Mouse (Mus musculus): ENCODE measurements around the gene Tmub1.
"Not testable (repeated sequence)": the region's sequence is repeated elsewhere in the genome, so short reads cannot be mapped to it uniquely, and the experiment has no call there.

The Tmub1 gene

DNA sequence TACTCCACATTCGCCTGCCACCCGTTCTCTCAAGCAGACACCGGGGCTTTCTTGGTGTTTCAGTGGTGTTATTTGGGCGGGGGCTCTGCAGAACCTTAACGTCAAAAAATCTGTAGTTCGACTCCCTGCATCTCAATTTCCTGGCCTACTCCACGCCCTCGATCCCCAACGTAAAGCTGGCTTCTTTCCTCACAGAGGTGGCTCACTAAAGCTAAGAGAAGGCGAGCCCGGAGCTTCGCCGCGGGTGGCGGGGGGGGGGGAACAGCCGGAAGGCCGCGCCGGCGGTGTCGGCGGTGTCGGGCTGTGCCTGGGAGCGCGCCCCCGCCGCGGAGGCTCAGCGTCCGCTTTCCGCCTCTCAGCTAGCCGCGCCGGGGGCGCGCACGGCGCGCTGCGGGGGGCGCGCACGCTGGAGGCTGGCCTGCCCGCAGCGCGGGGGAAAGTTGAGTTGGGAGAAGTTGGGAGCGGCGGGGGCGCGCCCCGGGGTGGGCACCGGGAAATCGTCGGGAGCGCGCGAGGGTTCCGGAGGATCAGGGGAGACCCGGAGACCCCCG is 22.7 kb downstream of the Tmub1 start:
- DNase-seq (ENCODE audit: low read depth in 2 of 2, low spot score in 2 of 2): peak; percentile 62 to 75

DNA sequence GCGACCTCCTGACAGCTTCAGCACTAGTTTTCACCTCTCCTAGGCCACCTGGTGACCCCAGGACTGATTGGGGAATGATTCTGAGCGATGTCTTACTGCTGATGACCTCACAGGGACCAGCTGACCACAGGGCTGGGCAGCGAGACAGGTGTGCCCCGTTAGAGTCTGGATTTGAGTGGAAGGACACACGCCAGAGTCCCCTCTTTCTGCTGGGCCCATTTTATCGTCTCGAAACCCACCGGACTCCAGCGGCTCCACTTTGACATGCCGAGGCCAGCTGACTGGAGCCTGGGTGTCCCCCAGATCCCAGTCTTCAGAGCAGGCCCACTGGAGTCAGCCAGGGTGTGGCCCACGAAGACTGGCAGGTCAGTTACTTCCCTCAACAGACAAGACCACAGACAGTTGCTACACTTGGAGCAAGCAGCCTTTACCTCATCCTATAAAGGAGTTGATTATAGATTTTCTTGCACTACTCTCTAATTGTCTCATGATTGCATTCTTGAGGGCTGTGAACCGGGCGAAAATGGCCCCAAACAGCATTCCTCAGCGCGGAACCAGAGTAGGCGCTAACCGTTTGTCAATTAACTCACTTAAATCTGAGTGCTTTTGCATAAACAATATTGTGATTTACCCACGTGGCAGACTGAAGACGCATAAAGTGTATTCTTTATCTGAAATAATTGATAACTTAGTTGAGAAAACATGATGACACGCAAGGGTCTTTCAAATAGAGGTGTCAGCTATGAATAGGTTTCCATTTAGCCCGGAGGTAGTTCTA is 23.5 kb downstream of the Tmub1 start:
- DNase-seq (ENCODE audit: low read depth in 2 of 2, low spot score in 2 of 2): no peak

- DNase-seq (ENCODE audit: low read depth in 2 of 2, low spot score in 2 of 2): peak; percentile 94 to 97
These were observed 24.3 kb downstream of the Tmub1 start, which contains the start of the genes Cdk5 and Slc4a2 for GRCm38 (mm10) chr5:24423129-24424003. Gene Cdk5 (minus strand): TSS chr5:24423530. Gene Slc4a2 (plus strand): TSS chr5:24423837.

- no peak for DNase-seq (ENCODE audit: low read depth in 2 of 2, low spot score in 2 of 2)
These were observed 27.3 kb downstream of the Tmub1 start for GRCm38 (mm10) chr5:24420381-24420780.

DNA sequence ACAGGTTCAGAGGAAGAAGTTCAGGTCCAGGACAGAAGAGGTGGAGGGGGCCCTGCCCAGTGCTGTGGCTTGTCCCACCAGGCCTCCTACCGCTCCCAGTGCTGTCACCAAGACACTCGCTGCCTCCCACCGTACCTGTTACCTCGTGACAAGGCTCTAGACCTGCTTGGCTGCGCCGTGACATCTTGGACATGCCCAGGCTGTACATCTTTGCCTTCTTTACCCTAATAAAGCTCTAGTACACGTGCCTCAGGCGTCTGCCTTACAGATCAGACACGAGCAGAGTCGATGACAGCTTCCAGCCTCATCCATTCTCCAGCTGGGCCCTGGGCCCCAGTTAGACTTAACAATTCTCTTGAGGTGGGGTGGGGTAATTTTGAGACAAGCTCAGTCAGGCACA is 30.1 kb downstream of the Tmub1 start:
- DNase-seq (ENCODE audit: low read depth in 2 of 2, low spot score in 2 of 2): no peak

GRCm38 (mm10) chr5:24416222-24416736 is 31.4 kb downstream of the Tmub1 start:
- peak; percentile 68 to 78 for DNase-seq (ENCODE audit: low read depth in 2 of 2, low spot score in 2 of 2)

- DNase-seq (ENCODE audit: low read depth in 2 of 2, low spot score in 2 of 2): no peak
These were observed 33.7 kb downstream of the Tmub1 start for GRCm38 (mm10) chr5:24413938-24414337.

- no peak for DNase-seq (ENCODE audit: low read depth in 2 of 2, low spot score in 2 of 2)
These were observed 34.5 kb downstream of the Tmub1 start, which contains the start of gene Asic3 for GRCm38 (mm10) chr5:24413042-24413693. Gene Asic3 (plus strand): TSS chr5:24413392.

DNA sequence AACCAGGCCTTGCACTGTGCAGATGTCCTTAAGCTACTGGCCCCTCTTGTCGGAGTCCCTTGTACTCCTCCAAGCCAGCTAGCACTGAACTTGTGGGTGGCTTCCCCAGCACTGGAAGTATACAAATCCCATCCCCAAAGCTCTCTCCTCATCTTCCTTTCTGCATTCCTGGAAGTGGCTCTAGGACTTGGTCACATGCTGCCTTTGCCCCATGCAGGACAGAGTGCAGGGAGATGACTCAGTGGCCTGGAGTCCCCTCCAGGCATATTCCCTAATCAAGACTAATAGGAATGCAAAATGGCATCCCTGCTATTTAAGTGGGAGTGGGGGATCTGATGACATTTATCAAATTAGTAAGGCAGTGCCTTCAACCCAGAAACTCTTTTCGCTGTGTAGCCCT is 35.6 kb downstream of the Tmub1 start:
- DNase-seq (ENCODE audit: low read depth in 2 of 2, low spot score in 2 of 2): no peak

GRCm38 (mm10) chr5:24409466-24409865 is 38.2 kb downstream of the Tmub1 start:
- no peak for DNase-seq (ENCODE audit: low read depth in 2 of 2, low spot score in 2 of 2)

- no peak for DNase-seq (ENCODE audit: low read depth in 2 of 2, low spot score in 2 of 2)
These were observed 39.0 kb downstream of the Tmub1 start for GRCm38 (mm10) chr5:24408651-24409050.

GRCm38 (mm10) chr5:24405389-24405876 is 42.2 kb downstream of the Tmub1 start:
- no peak for DNase-seq (ENCODE audit: low read depth in 2 of 2, low spot score in 2 of 2)

GRCm38 (mm10) chr5:24404594-24405360 is 42.9 kb downstream of the Tmub1 start:
- no peak for DNase-seq (ENCODE audit: low read depth in 2 of 2, low spot score in 2 of 2)

GRCm38 (mm10) chr5:24401969-24402368 is 45.7 kb downstream of the Tmub1 start:
- no peak for DNase-seq (ENCODE audit: low read depth in 2 of 2, low spot score in 2 of 2)

- DNase-seq (ENCODE audit: low read depth in 2 of 2, low spot score in 2 of 2): no peak
These were observed 46.6 kb downstream of the Tmub1 start for GRCm38 (mm10) chr5:24400911-24401605.

GRCm38 (mm10) chr5:24400362-24400761 is 47.3 kb downstream of the Tmub1 start:
- no peak for DNase-seq (ENCODE audit: low read depth in 2 of 2, low spot score in 2 of 2)

DNA sequence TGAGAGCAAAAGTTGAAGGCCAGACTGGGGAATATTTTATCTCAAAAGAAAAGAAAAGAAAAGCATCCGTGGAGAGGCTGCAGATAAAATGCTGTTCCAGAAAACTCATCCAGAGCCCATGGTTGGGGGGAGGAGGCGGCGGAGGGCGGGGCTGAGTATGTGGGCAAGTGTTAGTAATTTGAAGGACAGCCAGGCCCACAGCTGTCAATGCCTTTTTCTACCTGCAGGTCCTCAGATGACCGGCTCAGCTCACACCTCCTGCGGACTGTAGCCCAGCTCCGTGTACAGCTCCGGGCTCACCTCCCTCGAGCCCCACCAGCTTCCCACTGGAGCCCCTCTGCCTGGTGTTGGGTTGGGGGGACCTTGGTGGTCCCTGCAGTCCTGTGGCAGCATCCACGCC is 48.0 kb downstream of the Tmub1 start:
- no peak for DNase-seq (ENCODE audit: low read depth in 2 of 2, low spot score in 2 of 2)

- not testable (repeated sequence) for DNase-seq (ENCODE audit: low read depth in 2 of 2, low spot score in 2 of 2)
These were observed 51.4 kb downstream of the Tmub1 start for GRCm38 (mm10) chr5:24396254-24396653.

Data from CD8-positive naive resting alpha-beta T cell, adult 2 months (primary cell).